Mouse (Mus musculus): ENCODE results near the gene Wdr62.

DNA sequence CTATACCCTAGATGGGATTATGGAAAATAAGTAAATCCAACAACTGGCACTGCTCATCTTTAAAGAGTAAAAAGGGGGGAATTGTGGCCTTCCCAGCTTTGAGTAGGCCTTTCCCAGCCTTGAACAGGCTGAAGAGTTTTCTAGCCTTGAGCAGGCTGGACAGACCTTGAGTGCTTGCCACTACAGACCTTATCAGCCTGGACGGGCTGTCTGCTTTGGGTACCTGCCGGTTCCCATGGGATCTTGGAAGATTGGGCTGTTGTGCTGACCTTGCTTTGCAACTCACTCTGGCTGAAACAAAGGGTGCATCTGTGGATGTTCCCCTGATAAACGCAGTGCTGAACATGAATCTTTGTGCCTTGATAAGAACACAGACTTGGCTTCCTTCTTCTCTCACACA, 66.3 kb downstream of the Wdr62 start:
- no peak for TF ChIP-seq CTCF (IDR thresholded peaks at IDR 0.05; ENCODE audit: low read depth)
- TF ChIP-seq EP300 (IDR thresholded peaks at IDR 0.05; ENCODE audit: low read depth): no peak
